In the genomic region with DNA sequence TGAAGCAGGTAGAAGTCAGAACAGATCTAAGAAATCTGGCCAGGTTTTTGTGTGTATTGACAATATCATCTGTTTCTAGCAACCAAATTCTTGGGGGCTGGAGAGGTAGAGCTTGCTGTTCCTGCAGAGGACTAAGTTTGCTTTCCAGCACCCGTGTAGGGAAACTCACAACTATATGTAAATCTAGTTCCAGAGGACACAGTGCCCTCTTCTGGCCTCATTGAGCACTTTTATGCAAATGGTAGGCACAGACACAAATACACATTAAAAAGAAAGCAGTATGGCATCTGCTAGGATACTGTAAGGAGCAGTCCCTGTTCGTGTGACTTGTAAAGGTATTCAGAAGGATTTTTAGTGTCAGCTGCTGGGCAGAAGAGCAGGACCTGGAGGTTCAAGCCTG, we compare ENCODE assay signal across 10 mouse cellular contexts. TPM values are rescaled to one million over a fixed set of nuclear protein-coding genes. Genes with fewer than 3 reads are reported as not detected.
DNase-seq lines count a peak whose midpoint lies in the region; ATAC-seq and TF ChIP-seq lines count a peak whose summit lies in the region.
"Had no signal": no experiment of that assay in that cellular context is flagged by ENCODE, and none has a peak within 500 bp of the region (broad histone marks: within the 10 kb centered on the region; RNA-seq: fewer than 3 reads in every experiment).

No protein-coding gene starts in this region.

- WGBS in forebrain, postnatal 0 days: 67% methylated on average over 2 of the region's 2 CpGs
- 73% methylated on average over 2 of the region's 2 CpGs for WGBS in forebrain, embryonic 10.5 days
- 50% methylated on average over 2 of the region's 2 CpGs for WGBS in lung, postnatal 0 days
- 72% methylated on average over 2 of the region's 2 CpGs for WGBS in lung, adult 2 months
- 69% methylated on average over 2 of the region's 2 CpGs for WGBS in forebrain, embryonic 13.5 days

- TF ChIP-seq CTCF in forebrain, postnatal 0 days (IDR thresholded peaks at IDR 0.05; ENCODE audit: low read depth): peak; percentile 49
- TF ChIP-seq CTCF in lung, postnatal 0 days (IDR thresholded peaks at IDR 0.05): peak; percentile 50
- no peak for TF ChIP-seq CTCF in lung, adult 2 months (IDR thresholded peaks at IDR 0.05; ENCODE audit: insufficient read depth, low read length)

- no peaks in the 10 kb centered on the region for H3K9me3 ChIP-seq in forebrain, postnatal 0 days (ENCODE audit: low read length)
- H3K9me3 ChIP-seq in forebrain, embryonic 10.5 days: no peaks in the 10 kb centered on the region
- no peaks in the 10 kb centered on the region for H3K9me3 ChIP-seq in lung, postnatal 0 days (ENCODE audit: low read length)
- no peaks in the 10 kb centered on the region for H3K9me3 ChIP-seq in forebrain, embryonic 13.5 days (replicated peaks)

- TF ChIP-seq EP300 in lung, postnatal 0 days (IDR thresholded peaks at IDR 0.05): no peak

- ATAC-seq in forebrain, postnatal 0 days: no peak
- no peak for ATAC-seq in lung, postnatal 0 days
- ATAC-seq in forebrain, embryonic 13.5 days: no peak
- ATAC-seq: intestine, embryonic 16.5 days had no signal

- H3K4me3 ChIP-seq in forebrain, postnatal 0 days (ENCODE audit: low read depth, low read length): no peak overlapping the region
- H3K4me3 ChIP-seq in forebrain, embryonic 10.5 days: no peak overlapping the region
- H3K4me3 ChIP-seq in lung, postnatal 0 days (ENCODE audit: low read depth, low read length): no peak overlapping the region
- H3K4me3 ChIP-seq in lung, adult 2 months (replicated peaks; ENCODE audit: extremely low read depth, low read depth, low read length): no peak overlapping the region
- no peak overlapping the region for H3K4me3 ChIP-seq in forebrain, embryonic 13.5 days

- DNase-seq in forebrain, postnatal 0 days: no peak
- DNase-seq in forebrain, embryonic 10.5 days (ENCODE audit: extremely low spot score, low spot score): no peak
- peak; percentile 13 for DNase-seq in lung, postnatal 0 days (ENCODE audit: low spot score)
- DNase-seq in lung, adult 2 months: no peak
- peak; percentile 33 for DNase-seq in c-Kit-positive CD71-positive TER-119-negative erythroid progenitor cells, embryonic 14.5 days (ENCODE audit: low read depth)
- DNase-seq in thymus, postnatal 0 days (ENCODE audit: low spot score): peak; percentile 53
- no peak for DNase-seq in layer of hippocampus, postnatal 10 days (ENCODE audit: low spot score in 2 of 2)
- DNase-seq: gastrocnemius, postnatal 36 days had no signal

- no peak overlapping the region for H3K9ac ChIP-seq in forebrain, postnatal 0 days
- H3K9ac ChIP-seq in lung, postnatal 0 days (replicated peaks; ENCODE audit: low read depth): no peak overlapping the region
- H3K9ac ChIP-seq in forebrain, embryonic 13.5 days: no peak overlapping the region

- TF ChIP-seq POLR2A in lung, adult 2 months (IDR thresholded peaks at IDR 0.05; ENCODE audit: borderline replicate concordance, extremely low read depth, low read depth, low read length): no peak

- H3K36me3 ChIP-seq in forebrain, postnatal 0 days (ENCODE audit: insufficient read depth): peaks cover 64% of the 10 kb centered on the region
- H3K36me3 ChIP-seq in forebrain, embryonic 10.5 days (replicated peaks): peaks cover 83% of the 10 kb centered on the region
- peaks cover 36% of the 10 kb centered on the region; the same call in 1 of the 2 replicates for H3K36me3 ChIP-seq in lung, postnatal 0 days (ENCODE audit: insufficient read depth, low read length)
- peaks cover 80% of the 10 kb centered on the region for H3K36me3 ChIP-seq in forebrain, embryonic 13.5 days (ENCODE audit: poor library complexity, severe bottlenecking)

- no peak overlapping the region for H3K27ac ChIP-seq in forebrain, postnatal 0 days (ENCODE audit: low read depth, low read length)
- no peak overlapping the region for H3K27ac ChIP-seq in forebrain, embryonic 10.5 days
- H3K27ac ChIP-seq in lung, postnatal 0 days (ENCODE audit: low read length): no peak overlapping the region
- H3K27ac ChIP-seq in forebrain, embryonic 13.5 days: no peak overlapping the region

- H3K27me3 ChIP-seq in forebrain, postnatal 0 days (ENCODE audit: insufficient read depth, low read length): no peaks in the 10 kb centered on the region
- H3K27me3 ChIP-seq in forebrain, embryonic 10.5 days (ENCODE audit: poor library complexity, severe bottlenecking): no peaks in the 10 kb centered on the region
- H3K27me3 ChIP-seq in lung, postnatal 0 days (replicated peaks; ENCODE audit: insufficient read depth, low read length): no peaks in the 10 kb centered on the region
- no peaks in the 10 kb centered on the region for H3K27me3 ChIP-seq in forebrain, embryonic 13.5 days

- no peak overlapping the region for H3K4me2 ChIP-seq in forebrain, postnatal 0 days (ENCODE audit: low read depth)
- H3K4me2 ChIP-seq in lung, postnatal 0 days (replicated peaks; ENCODE audit: low read depth, low read length): no peak overlapping the region
- no peak overlapping the region for H3K4me2 ChIP-seq in forebrain, embryonic 13.5 days

- no peaks in the 10 kb centered on the region for H3K4me1 ChIP-seq in forebrain, postnatal 0 days (ENCODE audit: insufficient read depth)
- peaks cover 6% of the 10 kb centered on the region; the same call in 1 of the 2 replicates for H3K4me1 ChIP-seq in forebrain, embryonic 10.5 days
- no peaks in the 10 kb centered on the region for H3K4me1 ChIP-seq in lung, postnatal 0 days (ENCODE audit: insufficient read depth, low read depth, low read length)
- H3K4me1 ChIP-seq in lung, adult 2 months (ENCODE audit: control insufficient read depth, insufficient read depth, low read length): peaks cover 4% of the 10 kb centered on the region; the same call in 1 of the 2 replicates
- no peaks in the 10 kb centered on the region for H3K4me1 ChIP-seq in forebrain, embryonic 13.5 days

RNA-seq across cellular contexts. Expression of a gene that starts 23.3 kb away (rescaled TPM):
- 36.8 and 38.2 TPM in 2 replicates for total RNA-seq in forebrain, postnatal 0 days (2014; rRNA removed)
- polyA plus RNA-seq in forebrain, postnatal 0 days (2015; fragmentation: Nextera tagmentation; extraction: Ambion mirVana): 21.1 and 32.9 TPM in 2 replicates
- polyA plus RNA-seq in forebrain, embryonic 10.5 days (2016; fragmentation: Nextera tagmentation; extraction: Ambion mirVana): 32.9 and 33.9 TPM in 2 replicates
- 26.7 and 27.1 TPM in 2 replicates for polyA plus RNA-seq in lung, postnatal 0 days (2015; fragmentation: Nextera tagmentation; extraction: Ambion mirVana)
- polyA plus RNA-seq in lung, adult 2 months (2012; rRNA removed): 7.8 and 12.2 TPM in 2 replicates
- polyA plus RNA-seq in thymus, postnatal 0 days (2015; fragmentation: Nextera tagmentation; extraction: Ambion mirVana): 29.7 and 34.6 TPM in 2 replicates
- polyA plus RNA-seq in forebrain, embryonic 13.5 days (2015; fragmentation: Nextera tagmentation; extraction: Ambion mirVana): 42.5 and 43.5 TPM in 2 replicates
- total RNA-seq in layer of hippocampus, postnatal 10 days (2021): 10 to 100 TPM; 28.2 to 31.6 TPM

RNA-seq across cellular contexts. Expression of a gene that starts 29.9 kb away (rescaled TPM):
- total RNA-seq in forebrain, postnatal 0 days (2014; rRNA removed): 86.1 and 101 TPM in 2 replicates
- 77.3 and 85.9 TPM in 2 replicates for polyA plus RNA-seq in forebrain, postnatal 0 days (2015; fragmentation: Nextera tagmentation; extraction: Ambion mirVana)
- polyA plus RNA-seq in forebrain, embryonic 10.5 days (2016; fragmentation: Nextera tagmentation; extraction: Ambion mirVana): 76.8 and 80.9 TPM in 2 replicates
- polyA plus RNA-seq in lung, postnatal 0 days (2015; fragmentation: Nextera tagmentation; extraction: Ambion mirVana): 34.5 and 37.2 TPM in 2 replicates
- polyA plus RNA-seq in lung, adult 2 months (2012; rRNA removed): 6.3 and 7.8 TPM in 2 replicates
- polyA plus RNA-seq in thymus, postnatal 0 days (2015; fragmentation: Nextera tagmentation; extraction: Ambion mirVana): 74.9 and 77.4 TPM in 2 replicates
- 105 and 115 TPM in 2 replicates for polyA plus RNA-seq in forebrain, embryonic 13.5 days (2015; fragmentation: Nextera tagmentation; extraction: Ambion mirVana)
- 10 to 100 TPM; 37.9 to 42.1 TPM for total RNA-seq in layer of hippocampus, postnatal 10 days (2021)

RNA-seq across cellular contexts. Expression of a gene that starts 48.6 kb away (rescaled TPM):
- 84.4 and 90.1 TPM in 2 replicates for total RNA-seq in forebrain, postnatal 0 days (2014; rRNA removed)
- polyA plus RNA-seq in forebrain, postnatal 0 days (2015; fragmentation: Nextera tagmentation; extraction: Ambion mirVana): 23.6 and 25.7 TPM in 2 replicates
- 8.8 and 9.9 TPM in 2 replicates for polyA plus RNA-seq in forebrain, embryonic 10.5 days (2016; fragmentation: Nextera tagmentation; extraction: Ambion mirVana)
- 13.5 and 13.8 TPM in 2 replicates for polyA plus RNA-seq in lung, postnatal 0 days (2015; fragmentation: Nextera tagmentation; extraction: Ambion mirVana)
- polyA plus RNA-seq in lung, adult 2 months (2012; rRNA removed): 5.4 and 10.2 TPM in 2 replicates
- polyA plus RNA-seq in thymus, postnatal 0 days (2015; fragmentation: Nextera tagmentation; extraction: Ambion mirVana): 9.7 and 12.7 TPM in 2 replicates
- polyA plus RNA-seq in forebrain, embryonic 13.5 days (2015; fragmentation: Nextera tagmentation; extraction: Ambion mirVana): 16.1 and 16.2 TPM in 2 replicates
- total RNA-seq in layer of hippocampus, postnatal 10 days (2021): 10 to 100 TPM; 37.1 to 43.8 TPM

Comparison
In these comparisons a context has a peak if more than half of its experiments do, and no peak if none do; other contexts are left out.
1. DNase-seq: peak in lung, postnatal 0 days (single experiment), c-Kit-positive CD71-positive TER-119-negative erythroid progenitor cells, embryonic 14.5 days (single experiment) and thymus, postnatal 0 days (single experiment); none in forebrain, postnatal 0 days (single experiment), forebrain, embryonic 10.5 days (single experiment), lung, adult 2 months (single experiment) and layer of hippocampus, postnatal 10 days (0 of 2).